In genomic region chr11:99243820-99244374, GRCm38 (mm10) we compare ENCODE assay signal across 7 mouse cellular contexts. TPM values are rescaled to one million over a fixed set of nuclear protein-coding genes. Genes with fewer than 3 reads are reported as not detected.
DNase-seq lines count a peak whose midpoint lies in the region; ATAC-seq and TF ChIP-seq lines count a peak whose summit lies in the region.

TSS of gene Krt222 (minus strand) at chr11:99244085.

- peak within 1 kb of the TSS; percentile 65; the same call in 1 of the 2 replicates for H3K4me2 ChIP-seq in CH12.LX (ENCODE audit: insufficient read depth, low read depth, poor library complexity, severe bottlenecking)
- H3K4me2 ChIP-seq in forebrain, embryonic 15.5 days (replicated peaks), result peak within 1 kb of the TSS; percentile 51
- H3K4me2 ChIP-seq in hindbrain, embryonic 13.5 days, result peak within 1 kb of the TSS; percentile 53
- H3K4me2 ChIP-seq in midbrain, embryonic 15.5 days, result peak within 1 kb of the TSS; percentile 51

- peak within 1 kb of the TSS; percentile 75 for H3K9ac ChIP-seq in CH12.LX (ENCODE audit: insufficient read depth, low read depth)
- H3K9ac ChIP-seq in forebrain, embryonic 15.5 days (replicated peaks), result peak within 1 kb of the TSS; percentile 49
- H3K9ac ChIP-seq in hindbrain, embryonic 13.5 days, result peak within 1 kb of the TSS; percentile 71
- peak within 1 kb of the TSS; percentile 44 for H3K9ac ChIP-seq in midbrain, embryonic 15.5 days

- peak; percentile 59; the same call in 1 of the 2 replicates for TF ChIP-seq EP300 in CH12.LX (IDR thresholded peaks at IDR 0.05; ENCODE audit: low read length)

- peak within 1 kb of the TSS; percentile 65 to 84 (median 78) for H3K4me3 ChIP-seq in CH12.LX (replicated peaks in 1 of 3; ENCODE audit: low read depth in 2 of 3, low read length in 2 of 3, poor library complexity in 1 of 3)
- peak within 1 kb of the TSS; percentile 58 for H3K4me3 ChIP-seq in brown adipose tissue, adult 24 weeks (ENCODE audit: insufficient read depth, low read depth, low read length)
- peak within 1 kb of the TSS; percentile 38 for H3K4me3 ChIP-seq in forebrain, embryonic 15.5 days
- H3K4me3 ChIP-seq in hindbrain, embryonic 13.5 days, result peak within 1 kb of the TSS; percentile 40
- H3K4me3 ChIP-seq in midbrain, embryonic 15.5 days, result peak within 1 kb of the TSS; percentile 44

- in situ Hi-C loops in CH12.LX (cut with MboI; ENCODE audit: low pct_ligation_motif_present, low pct_unique_long_range_greater_than_20kb, low sequenced_read_pairs), result loop anchor here (5.0 to 10.0 kb wide), 2 partner anchors 47 to 89 kb away; partner anchors contain the start of gene Ccr7

- DNase-seq in CH12.LX (ENCODE audit: extremely low read depth), result peak; percentile 96
- peak; percentile 29 for DNase-seq in left cerebral cortex, adult 11 months (ENCODE audit: low spot score)
- DNase-seq in urinary bladder, adult 2 months (ENCODE audit: low spot score), result no peak

- H3K79me2 ChIP-seq in CH12.LX (replicated peaks; ENCODE audit: control insufficient read depth, extremely low read depth, insufficient read depth, poor library complexity, severe bottlenecking), result peaks cover 6% of the 10 kb centered on the region; the same call in 1 of the 2 replicates

- H3K27me3 ChIP-seq in CH12.LX (replicated peaks), result no peaks in the 10 kb centered on the region
- no peaks in the 10 kb centered on the region for H3K27me3 ChIP-seq in forebrain, embryonic 15.5 days
- H3K27me3 ChIP-seq in hindbrain, embryonic 13.5 days, result no peaks in the 10 kb centered on the region
- H3K27me3 ChIP-seq in midbrain, embryonic 15.5 days (replicated peaks), result no peaks in the 10 kb centered on the region

- no peaks in the 10 kb centered on the region for H3K9me3 ChIP-seq in CH12.LX (replicated peaks; ENCODE audit: low read length)
- H3K9me3 ChIP-seq in forebrain, embryonic 15.5 days, result no peaks in the 10 kb centered on the region
- no peaks in the 10 kb centered on the region for H3K9me3 ChIP-seq in hindbrain, embryonic 13.5 days
- no peaks in the 10 kb centered on the region for H3K9me3 ChIP-seq in midbrain, embryonic 15.5 days

- peak; percentile 81 for TF ChIP-seq POLR2A in CH12.LX (IDR thresholded peaks at IDR 0.05; ENCODE audit: low read depth, low read length)

- H3K27ac ChIP-seq in CH12.LX (ENCODE audit: insufficient read depth, low read depth), result peak within 1 kb of the TSS; percentile 78
- peak within 1 kb of the TSS; percentile 89 for H3K27ac ChIP-seq in brown adipose tissue, adult 24 weeks (replicated peaks; ENCODE audit: low read depth, low read length)
- H3K27ac ChIP-seq in forebrain, embryonic 15.5 days (replicated peaks), result peak within 1 kb of the TSS; percentile 60
- H3K27ac ChIP-seq in hindbrain, embryonic 13.5 days, result peak within 1 kb of the TSS; percentile 83
- H3K27ac ChIP-seq in midbrain, embryonic 15.5 days, result peak within 1 kb of the TSS; percentile 78

- TF ChIP-seq RAD21 in CH12.LX (IDR thresholded peaks at IDR 0.05; ENCODE audit: low read depth, low read length), result no peak

- no peak for TF ChIP-seq CTCF in CH12.LX (conservative IDR thresholded peaks at IDR 0.05 in 1 of 2, IDR thresholded peaks at IDR 0.05 in 1 of 2; ENCODE audit: low read depth in 2 of 2, low read length in 2 of 2)

- H3K4me1 ChIP-seq in CH12.LX (ENCODE audit: control insufficient read depth in 1 of 2, insufficient read depth in 2 of 2), result peaks cover 17 to 31% of the 10 kb centered on the region in 2 experiments
- no peaks in the 10 kb centered on the region for H3K4me1 ChIP-seq in brown adipose tissue, adult 24 weeks (ENCODE audit: control insufficient read depth, insufficient read depth, insufficient read length, low read length)
- peaks cover 8% of the 10 kb centered on the region for H3K4me1 ChIP-seq in forebrain, embryonic 15.5 days
- H3K4me1 ChIP-seq in hindbrain, embryonic 13.5 days (replicated peaks), result peaks cover 7% of the 10 kb centered on the region
- peaks cover 5% of the 10 kb centered on the region for H3K4me1 ChIP-seq in midbrain, embryonic 15.5 days

- WGBS in forebrain, embryonic 15.5 days, result 7% methylated on average over 17 of the region's 17 CpGs
- 7% methylated on average over 17 of the region's 17 CpGs for WGBS in hindbrain, embryonic 13.5 days
- 6% methylated on average over 17 of the region's 17 CpGs for WGBS in midbrain, embryonic 15.5 days

- no peak for ATAC-seq in forebrain, embryonic 15.5 days (replicated peaks)
- peak; percentile 66 for ATAC-seq in hindbrain, embryonic 13.5 days (ENCODE audit: low FRiP score)
- ATAC-seq in midbrain, embryonic 15.5 days (replicated peaks), result peak; percentile 58

- H3K36me3 ChIP-seq in CH12.LX (replicated peaks in 1 of 2; ENCODE audit: control insufficient read depth in 1 of 2, insufficient read depth in 1 of 2, low read length in 1 of 2), result peaks cover 7 to 17% of the 10 kb centered on the region in 2 experiments
- no peaks in the 10 kb centered on the region for H3K36me3 ChIP-seq in forebrain, embryonic 15.5 days
- no peaks in the 10 kb centered on the region for H3K36me3 ChIP-seq in hindbrain, embryonic 13.5 days
- no peaks in the 10 kb centered on the region for H3K36me3 ChIP-seq in midbrain, embryonic 15.5 days (replicated peaks)

- dilution Hi-C loops in CH12.LX (cut with MboI; ENCODE audit: extremely low pct_ligation_motif_present, extremely low pct_unique_long_range_greater_than_20kb, low sequenced_read_pairs), result no loop called here

TF ChIP-seq in CH12.LX, 34 proteins besides CTCF, POLR2A, EP300 and RAD21 (continues in another document):
- TF ChIP-seq MAZ (IDR thresholded peaks at IDR 0.05; ENCODE audit: low read depth, low read length) (no peak), ETS1 (conservative IDR thresholded peaks at IDR 0.05; ENCODE audit: low read depth, low read length) (peak; percentile 93), JUND (conservative IDR thresholded peaks at IDR 0.05; ENCODE audit: low read depth, low read length) (0 out of 2 replicates have a peak, but pooled peaks have one; percentile 3), UBTF (IDR thresholded peaks at IDR 0.05; ENCODE audit: low read depth, low read length) (no peak), ZNF384 (IDR thresholded peaks at IDR 0.05; ENCODE audit: low read depth, low read length) (no peak), NELFE (IDR thresholded peaks at IDR 0.05; ENCODE audit: low read depth, low read length) (peak; percentile 75), TCF12 (IDR thresholded peaks at IDR 0.05; ENCODE audit: low read depth, low read length) (peak; percentile 63; the same call in 1 of the 2 replicates), SMC3 (IDR thresholded peaks at IDR 0.05; ENCODE audit: low read depth, low read length) (no peak), MAX (IDR thresholded peaks at IDR 0.05; ENCODE audit: low read length) (no peak), USF2 (conservative IDR thresholded peaks at IDR 0.05; ENCODE audit: low read depth, low read length) (no peak), ZC3H11A (IDR thresholded peaks at IDR 0.05; ENCODE audit: low read depth, low read length) (no peak), MYC (IDR thresholded peaks at IDR 0.05; ENCODE audit: low read depth, low read length) (no peak; the same call in 1 of the 2 replicates), GABPA (IDR thresholded peaks at IDR 0.05; ENCODE audit: insufficient replicate concordance, low read depth, low read length) (no peak), USF1 (IDR thresholded peaks at IDR 0.05; ENCODE audit: low read depth, low read length) (no peak), KAT2A (IDR thresholded peaks at IDR 0.05; ENCODE audit: insufficient replicate concordance, low read length) (no peak), CHD1 (IDR thresholded peaks at IDR 0.05; ENCODE audit: low read depth, low read length) (no peak), BHLHE40 (IDR thresholded peaks at IDR 0.05; ENCODE audit: low read depth, low read length) (peak; percentile 74), MAFK (IDR thresholded peaks at IDR 0.05; ENCODE audit: insufficient replicate concordance, low read length) (0 out of 2 replicates have a peak, but pooled peaks have one; percentile 26), RCOR1 (conservative IDR thresholded peaks at IDR 0.05; ENCODE audit: low read depth, low read length) (no peak), MXI1 (IDR thresholded peaks at IDR 0.05; ENCODE audit: low read depth, low read length) (peak; percentile 47; the same call in 1 of the 2 replicates), PAX5 (IDR thresholded peaks at IDR 0.05; ENCODE audit: low read length) (no peak), IRF4 (IDR thresholded peaks at IDR 0.05; ENCODE audit: low read depth, low read length) (peak; percentile 76), MEF2A (IDR thresholded peaks at IDR 0.05; ENCODE audit: borderline replicate concordance, low read depth, low read length) (peak; percentile 73; the same call in 1 of the 2 replicates), ELF1 (IDR thresholded peaks at IDR 0.05; ENCODE audit: low read depth, low read length) (peak; percentile 80), HCFC1 (IDR thresholded peaks at IDR 0.05; ENCODE audit: low read depth, low read length) (no peak), JUN (IDR thresholded peaks at IDR 0.05; ENCODE audit: insufficient read depth, low read depth, low read length) (0 out of 2 replicates have a peak, but pooled peaks have one; percentile 1), CHD2 (IDR thresholded peaks at IDR 0.05; ENCODE audit: low read length) (peak; percentile 87), SIN3A (IDR thresholded peaks at IDR 0.05; ENCODE audit: low read length) (no peak; the same call in none of the 2 replicates), TBP (conservative IDR thresholded peaks at IDR 0.05; ENCODE audit: low read depth, low read length) (peak; percentile 55; the same call in 1 of the 2 replicates), ZMIZ1 (IDR thresholded peaks at IDR 0.05; ENCODE audit: low read depth, low read length) (no peak; the same call in 1 of the 2 replicates), POLR2AphosphoS2 (IDR thresholded peaks at IDR 0.05; ENCODE audit: low read depth, low read length) (no peak), ZKSCAN1 (IDR thresholded peaks at IDR 0.05; ENCODE audit: borderline replicate concordance, low read depth, low read length) (no peak), NRF1 (IDR thresholded peaks at IDR 0.05; ENCODE audit: low read depth, low read length) (0 out of 2 replicates have a peak, but pooled peaks have one; percentile 6)

RNA-seq across cellular contexts. Expression of gene Krt222, which starts in this region (rescaled TPM):
- 15.4 and 22.0 TPM in 2 replicates for total RNA-seq in CH12.LX (2012; rRNA removed)
- total RNA-seq in CH12.LX (2014; rRNA removed), result 22.9 TPM in 2 replicates
- 24.4 and 29.3 TPM in 2 replicates for polyA plus RNA-seq in CH12.LX (2012; ENCODE audit: insufficient read length, low read depth)
- 1.2 and 1.8 TPM in 2 replicates for polyA plus RNA-seq in brown adipose tissue, adult 24 weeks (2012; ENCODE audit: insufficient read depth, insufficient read length, missing spikeins)
- polyA plus RNA-seq in forebrain, embryonic 15.5 days (2015; fragmentation: Nextera tagmentation; extraction: Ambion mirVana), result 2.3 and 3.3 TPM in 2 replicates
- polyA plus RNA-seq in hindbrain, embryonic 13.5 days (2015; fragmentation: Nextera tagmentation; extraction: Ambion mirVana), result 3.9 and 4.1 TPM in 2 replicates
- polyA plus RNA-seq in midbrain, embryonic 15.5 days (2015; fragmentation: Nextera tagmentation; extraction: Ambion mirVana), result 6.8 and 8.1 TPM in 2 replicates
- polyA plus RNA-seq in urinary bladder, adult 2 months (2012; rRNA removed), result 0.23 and 0.27 TPM in 2 replicates
